Mouse (Mus musculus) embryonic fibroblast, embryonic 13.5 days (primary cell): ENCODE data around the gene Siglec1. TPM values are rescaled to one million over a fixed set of nuclear protein-coding genes. Genes with fewer than 3 reads are reported as not detected.

ENCODE experiments used
- H3K27ac ChIP-seq: 2 replicates; pipeline ENCODE4 v1.5.1; 2012; ENCODE audit warnings: low read length, control low read depth, inconsistent platforms; ENCODE audit not compliant: insufficient read depth
- H3K4me1 ChIP-seq: 2 replicates; pipeline ENCODE4 v1.6.1; 2011; ENCODE audit warnings: low read length; ENCODE audit not compliant: control insufficient read depth, insufficient read depth
- H3K4me3 ChIP-seq: 2 replicates; pipeline ENCODE4 v1.5.1; 2011; ENCODE audit warnings: mild to moderate bottlenecking, control low read depth, low read length; ENCODE audit not compliant: insufficient read depth
- CTCF ChIP-seq: IDR thresholded peaks from 2 replicates; pipeline ENCODE4 v1.5.1; 2011; ENCODE audit warnings: mild to moderate bottlenecking, control low read depth, low read length, moderate library complexity, borderline replicate concordance; ENCODE audit not compliant: insufficient read depth
- POLR2A ChIP-seq: IDR thresholded peaks from 2 replicates; pipeline ENCODE4 v1.6.1; 2011; ENCODE audit warnings: low read depth, mild to moderate bottlenecking, control low read depth, low read length, moderate library complexity
- polyA plus RNA-seq: library from polyadenylated mRNA; stranded (reverse); fragments of >200 nt; gene quantifications from 2 replicates; pipeline ENCODE4 v1.2.4, GENCODE M21; 2011; ENCODE audit warnings: low read depth; ENCODE audit not compliant: missing spikeins, insufficient read length

The Siglec1 gene
- 0.12 and 0.70 TPM in 2 replicates for polyA plus RNA-seq

DNA sequence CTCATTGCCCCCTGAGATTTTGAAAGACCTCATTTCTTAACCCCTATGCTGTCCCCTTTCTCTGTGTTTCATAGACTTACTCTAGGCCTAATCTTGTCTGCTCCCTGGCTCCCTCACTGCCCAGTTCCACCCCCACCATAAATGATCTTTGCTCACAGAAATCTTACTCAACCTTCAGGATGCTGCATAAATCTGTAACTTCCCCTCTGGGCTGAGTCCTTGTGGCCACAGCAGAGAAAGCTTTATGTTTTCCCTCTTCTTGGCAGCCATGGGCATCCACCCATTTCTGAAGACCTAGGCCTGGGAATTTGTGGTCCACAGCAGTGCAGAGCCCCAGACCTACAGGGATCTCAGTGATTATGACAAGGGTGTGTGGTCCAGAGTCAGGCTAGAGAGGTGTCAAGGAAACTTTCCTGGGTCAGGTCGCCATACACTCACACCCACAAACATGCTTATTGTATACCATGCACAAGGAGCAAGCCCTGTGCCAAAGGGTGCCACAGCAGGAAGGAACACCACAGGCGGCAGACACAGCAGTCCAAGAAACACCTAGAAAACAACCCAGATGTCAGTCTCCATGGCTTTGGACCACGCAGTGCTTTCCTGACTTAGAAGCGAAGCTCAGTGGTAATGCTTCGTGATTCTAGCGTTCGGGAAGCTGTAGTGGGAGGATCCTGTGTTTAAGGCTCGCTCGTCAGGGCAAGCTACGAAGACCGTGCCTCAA, at the start of gene Siglec1:
TSS of gene Siglec1 (minus strand) at position 99 of the 724 bp plus-strand sequence.
- H3K4me1 ChIP-seq: no peaks in the 10 kb centered on the region
- TF ChIP-seq POLR2A (no peak), CTCF (no peak)

DNA sequence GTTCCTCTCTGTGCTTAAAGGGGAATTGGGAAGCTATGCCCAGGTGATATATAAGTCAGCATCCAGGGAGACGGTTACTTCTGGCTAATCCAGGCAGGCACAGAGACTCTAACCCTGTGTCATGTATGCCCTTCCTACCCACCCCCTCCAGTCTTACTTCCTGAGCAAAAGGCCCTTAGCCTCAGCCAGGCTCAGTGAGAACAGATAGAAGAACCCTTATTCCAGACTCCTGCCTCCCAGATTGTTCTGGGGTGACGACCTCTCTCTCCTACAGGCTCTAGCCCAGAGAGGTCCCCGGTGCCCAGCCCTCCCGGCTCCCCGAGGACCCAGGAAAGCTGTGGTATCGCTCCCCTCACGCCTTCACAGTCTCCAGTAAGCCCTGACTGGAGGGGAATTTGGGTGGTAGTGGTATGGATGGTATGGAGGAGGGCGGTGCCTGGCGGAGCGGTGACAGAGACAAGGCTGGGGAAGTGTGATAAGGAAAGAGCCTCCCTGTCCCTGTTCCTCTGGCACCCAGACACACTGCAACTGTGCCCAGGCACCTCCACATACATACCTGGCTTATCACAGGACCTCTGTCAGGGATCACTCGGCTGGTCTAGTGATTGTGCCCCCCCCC, 49.1 kb upstream of the Siglec1 start:
- no peaks in the 10 kb centered on the region for H3K4me1 ChIP-seq
- no peak overlapping the region for H3K4me3 ChIP-seq
- TF ChIP-seq POLR2A: no peak
- no peak for TF ChIP-seq CTCF
- H3K27ac ChIP-seq: no peak overlapping the region

More for the DNA sequence above, at the start of gene Siglec1:
- no peak within 1 kb of the TSS for H3K4me3 ChIP-seq
- H3K27ac ChIP-seq: no peak within 1 kb of the TSS

DNA sequence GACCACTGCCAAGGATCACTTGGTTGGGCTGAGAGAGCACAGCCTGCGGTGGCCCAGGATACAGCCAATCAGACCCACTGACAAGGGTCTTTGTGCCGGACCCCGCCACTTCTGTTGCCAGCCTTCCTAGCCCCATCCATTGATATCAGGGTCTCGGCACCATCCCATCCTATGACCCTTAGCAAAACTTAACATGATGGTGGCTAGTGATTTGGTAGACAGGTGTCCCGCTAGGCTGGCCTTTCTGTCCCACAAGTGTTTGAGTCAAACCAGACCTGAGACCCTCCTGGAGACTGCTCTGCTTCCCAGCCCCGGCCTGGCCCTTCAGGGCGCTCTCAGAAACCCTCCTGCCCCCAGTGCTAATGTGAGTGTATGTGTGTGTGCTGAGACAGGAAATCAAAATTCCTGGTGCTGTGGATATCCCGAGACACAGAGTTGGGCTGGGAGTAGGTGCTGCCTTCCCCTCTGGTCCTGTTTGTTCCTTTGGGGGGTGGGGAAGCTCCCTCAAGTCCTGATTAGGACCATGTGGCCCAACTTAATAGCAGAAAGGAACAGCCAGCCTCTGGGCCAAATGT, 48.3 kb upstream of the Siglec1 start:
- Histone ChIP-seq H3K27ac (no peak overlapping the region), H3K4me3 (no peak overlapping the region), H3K4me1 (no peaks in the 10 kb centered on the region)
- no peak for TF ChIP-seq POLR2A

DNA sequence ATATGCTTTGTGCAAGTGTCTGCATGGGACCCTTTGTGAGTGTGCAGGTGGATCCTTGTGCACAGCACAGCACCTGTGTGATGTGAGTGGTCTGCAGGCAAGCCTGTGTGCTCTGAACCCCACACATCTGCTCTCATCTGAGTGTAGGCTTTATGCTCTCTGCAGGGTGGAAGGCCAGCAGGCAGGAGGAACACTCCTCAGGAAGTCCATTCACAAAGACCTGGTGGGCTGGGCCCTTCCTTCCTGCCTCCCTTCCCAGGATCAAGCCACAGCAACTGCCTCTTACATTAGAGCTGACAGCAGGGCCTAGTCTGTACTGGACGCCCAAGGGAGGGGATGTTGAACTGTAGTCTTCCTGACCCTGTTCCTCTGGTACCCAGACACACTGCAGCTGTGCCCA, 47.8 kb upstream of the Siglec1 start:
- Histone ChIP-seq H3K27ac (no peak overlapping the region), H3K4me3 (no peak overlapping the region), H3K4me1 (no peaks in the 10 kb centered on the region)
- TF ChIP-seq CTCF (no peak), POLR2A (no peak)

DNA sequence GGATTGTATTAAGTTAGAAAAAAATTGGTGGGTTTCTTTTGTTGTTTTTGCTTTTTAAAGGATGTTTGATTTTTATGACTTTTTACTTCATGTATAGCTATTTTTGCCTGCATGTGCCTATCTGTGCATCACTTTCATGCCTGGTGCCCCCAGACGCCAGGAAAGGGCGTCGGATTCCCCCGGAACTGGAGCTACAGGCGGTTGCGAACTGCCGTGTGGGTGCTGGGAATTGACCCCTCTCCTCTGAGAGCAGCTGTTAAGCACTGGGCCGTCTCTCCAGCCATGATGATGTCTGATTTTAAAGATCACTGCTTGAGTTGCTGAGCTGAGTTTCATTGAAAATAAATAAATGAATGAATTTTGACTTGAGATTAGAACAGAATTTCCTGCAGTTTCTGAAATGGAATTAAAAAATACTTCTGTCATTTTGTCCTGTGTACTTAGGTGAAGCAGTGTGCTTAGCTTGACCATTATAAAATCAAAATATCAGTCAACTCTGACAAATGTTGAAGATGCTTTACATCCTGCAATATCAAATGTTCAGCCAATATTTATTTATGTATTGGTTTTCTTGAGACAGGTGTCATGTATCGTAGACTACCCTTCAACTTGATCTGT, 46.5 kb upstream of the Siglec1 start, which contains the start of gene Gm11037:
TSS of gene Gm11037 (plus strand) at position 568 of the 618 bp plus-strand sequence.
- TF ChIP-seq CTCF: no peak
- no peak for TF ChIP-seq POLR2A
- Histone ChIP-seq H3K27ac (no peak within 1 kb of the TSS), H3K4me3 (no peak within 1 kb of the TSS), H3K4me1 (no peaks in the 10 kb centered on the region)

DNA sequence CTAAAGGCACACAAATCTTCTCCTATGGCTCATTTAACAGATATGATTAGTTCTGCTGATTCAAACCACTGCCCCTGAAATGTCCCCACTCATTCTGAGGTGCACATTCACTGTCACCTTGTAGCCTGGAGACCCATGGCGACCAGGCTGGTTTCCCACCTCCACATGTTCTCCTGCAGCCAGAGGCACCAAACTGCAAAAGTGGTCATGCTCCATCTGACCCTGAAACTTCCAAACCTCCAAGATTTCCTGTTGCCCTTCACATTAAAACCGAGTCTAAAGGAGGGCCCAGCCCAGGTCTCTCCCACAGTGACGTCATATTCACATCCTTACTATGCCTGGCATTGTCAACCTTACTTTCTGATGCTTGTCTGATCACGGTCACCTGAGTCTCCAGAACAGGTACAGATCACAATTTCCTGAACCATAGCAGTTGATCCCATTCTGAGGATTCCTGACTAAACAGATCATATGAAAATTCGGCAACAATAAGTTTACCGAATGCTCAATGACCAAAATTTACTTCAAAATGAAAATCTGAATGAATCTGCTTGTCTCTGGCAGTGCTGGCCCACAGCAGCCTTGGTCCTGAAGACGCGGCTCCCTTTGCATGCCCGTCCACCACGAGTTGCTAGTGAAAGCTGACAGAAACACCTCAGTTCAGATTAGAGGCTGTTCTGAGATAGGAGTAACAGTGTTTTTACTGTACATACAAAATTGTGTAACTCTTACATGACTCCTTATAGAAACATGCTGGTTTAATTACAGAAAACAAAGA, 45.7 kb upstream of the Siglec1 start:
- H3K4me1 ChIP-seq: no peaks in the 10 kb centered on the region; the same call in 1 of the 2 replicates
- no peak for TF ChIP-seq POLR2A
- no peak for TF ChIP-seq CTCF
- no peak overlapping the region for H3K4me3 ChIP-seq
- no peak overlapping the region for H3K27ac ChIP-seq

DNA sequence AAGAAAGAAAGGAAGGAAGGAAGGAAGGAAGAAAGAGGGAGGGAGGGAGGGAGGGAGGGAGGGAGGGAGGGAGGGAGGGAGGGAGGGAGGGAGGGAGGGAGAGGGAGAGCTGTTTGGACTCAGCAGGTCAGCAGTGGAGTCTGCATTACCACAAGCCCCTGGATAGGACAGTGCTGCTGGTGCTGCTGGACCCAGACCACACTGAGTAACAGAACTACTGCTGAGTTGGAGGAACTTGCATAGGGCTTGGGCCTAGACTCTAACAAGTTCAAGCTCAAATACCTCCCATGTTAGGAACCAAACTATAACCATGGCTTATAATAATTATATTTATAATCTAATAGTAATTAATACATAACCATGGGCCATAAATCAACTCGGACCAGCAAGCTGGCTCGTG, 44.3 kb upstream of the Siglec1 start:
- Histone ChIP-seq H3K4me1 (no peaks in the 10 kb centered on the region; the same call in 1 of the 2 replicates), H3K27ac (no peak overlapping the region), H3K4me3 (no peak overlapping the region)
- TF ChIP-seq CTCF: no peak
- no peak for TF ChIP-seq POLR2A

DNA sequence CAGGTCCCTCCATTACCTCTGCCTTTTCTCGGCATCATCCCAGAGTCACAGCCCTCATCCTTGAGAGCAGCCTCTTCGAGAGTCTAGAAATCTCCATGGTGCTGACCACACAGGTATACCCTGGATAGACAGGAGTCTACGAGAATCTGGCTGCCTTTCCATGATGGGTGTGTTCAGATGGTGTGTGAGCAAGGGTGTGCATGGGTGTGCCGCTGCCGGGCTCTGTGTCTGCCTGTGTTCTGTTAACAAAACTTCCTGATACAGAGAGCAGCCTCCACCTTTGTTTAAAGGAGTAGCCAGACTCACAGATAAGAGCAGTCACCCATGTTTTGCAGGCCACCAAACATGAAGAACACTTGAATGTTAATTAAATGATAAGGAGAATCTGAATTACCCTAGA, 43.3 kb upstream of the Siglec1 start:
- no peaks in the 10 kb centered on the region; the same call in 1 of the 2 replicates for H3K4me1 ChIP-seq
- no peak overlapping the region for H3K4me3 ChIP-seq
- no peak for TF ChIP-seq CTCF
- no peak for TF ChIP-seq POLR2A
- H3K27ac ChIP-seq: no peak overlapping the region

DNA sequence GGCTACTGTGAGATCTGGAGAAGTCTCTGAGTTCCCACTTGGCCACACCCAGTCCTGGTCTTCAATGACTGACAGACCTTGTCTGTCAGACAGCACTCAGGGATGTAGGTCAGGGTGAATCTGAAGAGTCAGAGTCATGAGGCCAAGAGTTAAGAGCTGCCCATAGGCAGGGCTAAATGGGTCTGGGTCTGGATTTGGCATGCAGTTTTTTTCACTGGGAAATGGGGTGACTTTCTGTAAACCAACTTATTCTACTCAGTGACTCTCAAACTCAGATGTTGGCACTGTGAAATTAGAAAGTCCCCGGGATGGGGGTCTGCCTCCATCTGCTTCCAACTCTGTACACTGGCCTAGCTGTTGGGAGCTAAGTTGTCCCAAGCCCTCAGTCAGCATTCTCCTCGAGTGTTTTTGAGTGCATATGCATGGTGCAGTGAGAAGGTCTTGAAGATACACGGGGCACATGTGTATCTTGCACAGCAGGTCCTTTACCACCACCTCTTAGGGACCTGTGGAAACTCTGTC, 42.1 kb upstream of the Siglec1 start:
- no peak overlapping the region for H3K27ac ChIP-seq
- H3K4me1 ChIP-seq: no peaks in the 10 kb centered on the region; the same call in 1 of the 2 replicates
- TF ChIP-seq POLR2A (no peak), CTCF (no peak)
- H3K4me3 ChIP-seq: no peak overlapping the region
